Mouse (Mus musculus) cerebellum, postnatal 25 days (tissue): ENCODE data around the gene Gemin5.
"Not testable (repeated sequence)": the region's sequence is repeated elsewhere in the genome, so short reads cannot be mapped to it uniquely, and the experiment has no call there.

ENCODE experiments used
- DNase-seq, 2 experiments: peaks; one replicate each; pipeline ENCODE4 v3.0.0; 2021; ENCODE audit warnings: mixed read lengths in 2 of 2

Gemin5 gene

DNA sequence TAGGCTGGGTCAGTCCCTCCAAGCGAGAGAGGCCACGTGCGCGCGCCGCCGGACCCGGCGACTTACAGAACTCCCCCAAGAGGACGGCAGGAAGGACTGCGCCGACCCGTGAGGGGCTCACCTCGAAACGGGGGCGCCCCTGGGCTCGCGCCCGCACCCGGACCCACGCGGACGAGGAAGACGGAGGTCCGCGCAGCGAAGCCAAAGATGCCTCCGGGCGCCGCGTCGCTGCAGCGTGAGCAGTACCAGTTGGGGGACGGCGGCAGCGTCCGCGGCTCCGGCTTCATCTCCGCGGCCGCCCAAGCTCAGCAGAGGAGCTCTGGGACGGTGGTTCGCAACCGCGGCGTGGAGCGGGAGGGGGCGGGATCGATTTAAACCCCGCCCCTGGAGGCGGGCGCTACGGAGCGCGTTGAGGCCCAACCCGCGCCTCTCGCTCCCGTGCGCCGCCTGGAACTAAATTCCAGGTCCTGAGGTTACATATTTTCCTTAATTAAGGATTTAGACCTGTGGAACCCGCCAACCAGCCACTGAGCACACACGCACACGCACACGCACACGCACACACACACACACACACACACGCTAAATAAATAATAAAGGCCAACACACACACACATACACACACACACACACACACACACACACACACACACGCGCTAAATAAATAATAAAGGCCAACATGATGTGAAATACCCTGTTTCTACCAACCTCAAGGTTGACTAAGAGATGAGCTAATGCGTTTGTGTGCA, at the start of gene Gemin5:
Gene Gemin5, minus strand, starts transcription at position 373 of the 749 bp plus-strand sequence.
- peak; percentile 91 to 94 for DNase-seq

GRCm38 (mm10) chr11:58216823-58217222, 48.5 kb upstream of the Gemin5 start:
- no peak for DNase-seq

DNA sequence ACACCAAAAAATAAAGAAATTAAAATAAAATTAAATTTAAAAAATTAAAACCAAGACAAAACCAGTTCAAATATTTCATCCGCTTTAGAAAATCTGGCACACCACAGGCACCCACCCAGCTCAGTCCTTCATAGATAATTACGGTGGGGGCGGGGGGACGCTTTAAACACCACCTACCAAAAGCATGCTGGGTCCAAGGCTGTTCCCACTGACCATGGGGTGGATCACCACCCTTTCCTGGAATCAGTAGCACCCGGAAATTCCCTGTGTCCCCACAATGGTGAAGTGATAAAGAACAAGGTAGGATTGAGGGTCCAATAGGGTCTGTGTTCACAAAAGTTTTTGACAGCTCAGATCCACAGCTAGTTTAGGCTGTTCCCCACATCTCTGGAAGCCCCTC, 47.5 kb upstream of the Gemin5 start:
- DNase-seq = no peak

DNA sequence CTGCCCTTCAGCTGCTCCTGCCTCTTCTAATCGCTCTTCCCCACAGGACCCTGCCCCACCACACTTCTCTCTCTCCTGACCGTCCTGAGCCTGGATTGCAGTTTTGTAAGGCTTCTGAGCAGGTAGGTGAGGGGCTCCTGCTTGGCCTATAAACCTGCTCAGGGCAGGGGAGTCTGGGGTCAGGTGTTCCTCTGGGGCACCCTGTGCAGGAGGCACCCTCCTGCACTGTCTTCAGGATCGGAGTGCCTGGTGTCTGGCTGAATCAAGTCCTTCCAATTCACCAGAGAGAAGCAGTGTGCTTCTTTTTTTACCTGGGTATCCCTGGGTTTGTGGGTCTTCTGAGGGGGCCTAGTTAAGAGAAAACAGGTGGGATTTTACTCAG, 46.7 kb upstream of the Gemin5 start:
- not testable (repeated sequence) for DNase-seq

DNA sequence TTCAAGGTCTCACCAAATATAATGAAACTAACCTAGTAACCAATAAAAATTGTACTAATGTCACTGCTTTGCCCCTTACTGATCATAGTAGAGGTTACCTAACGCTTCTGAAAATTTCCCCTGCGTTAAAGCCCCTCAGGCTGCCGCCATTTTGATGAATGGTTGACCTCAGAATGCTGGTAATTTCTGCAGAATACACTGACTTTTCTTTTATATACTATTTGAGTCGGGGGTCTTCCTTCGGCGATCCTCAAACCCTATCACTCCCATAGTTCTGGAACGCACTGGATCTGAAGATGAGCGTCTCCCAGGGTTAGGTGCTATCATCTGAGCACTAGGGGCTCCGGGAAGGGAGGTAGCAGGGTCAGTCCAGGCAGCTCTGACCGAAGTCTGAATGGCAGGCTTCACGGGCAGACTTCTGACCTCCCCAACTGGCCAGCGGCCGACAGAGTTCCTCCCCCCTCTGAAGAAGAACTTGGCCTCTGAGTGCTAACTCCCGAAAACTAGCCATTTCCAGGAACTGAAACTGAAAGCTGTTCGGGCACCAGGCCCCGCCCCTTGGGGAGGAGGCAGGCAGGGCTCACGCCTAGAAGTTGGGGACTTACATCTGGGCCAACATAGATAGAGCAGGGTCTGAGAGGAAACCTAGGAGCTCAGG, 46.2 kb upstream of the Gemin5 start:
- DNase-seq = peak in 1 of 2 experiments; percentile 30

DNA sequence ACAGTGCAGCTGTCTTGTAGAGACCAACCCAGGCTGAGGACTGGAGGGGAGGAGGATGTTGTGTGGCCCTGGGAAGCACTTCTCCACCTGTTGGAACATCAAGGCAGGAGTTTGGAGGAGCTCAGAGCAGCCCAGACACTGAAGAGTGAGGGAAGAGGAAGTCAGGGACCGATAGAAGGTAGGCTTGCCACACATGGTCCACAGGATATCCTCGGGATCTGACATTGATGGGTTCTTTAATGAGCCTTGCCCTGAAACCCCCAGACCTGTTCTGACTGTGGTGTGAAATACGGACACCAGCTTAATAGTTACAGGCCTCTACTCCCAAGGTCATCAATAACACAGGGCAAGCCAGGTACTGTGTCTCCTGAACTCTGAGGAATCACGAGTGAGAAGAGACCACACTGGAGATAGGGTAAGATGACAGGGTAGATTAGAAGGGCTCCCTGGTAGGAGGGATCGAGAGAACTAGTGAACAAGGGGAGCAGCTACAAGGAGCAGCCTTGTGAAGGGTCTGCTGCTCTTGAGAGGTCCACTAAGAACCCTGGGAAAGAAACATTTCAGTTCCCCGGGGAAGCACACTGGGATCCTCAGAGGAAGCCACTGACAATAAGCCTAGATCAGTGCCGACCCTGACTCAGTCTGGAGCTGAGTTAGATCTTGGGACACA, 45.5 kb upstream of the Gemin5 start:
- DNase-seq = no peak

GRCm38 (mm10) chr11:58211682-58212067, 43.3 kb upstream of the Gemin5 start:
- DNase-seq = no peak

DNA sequence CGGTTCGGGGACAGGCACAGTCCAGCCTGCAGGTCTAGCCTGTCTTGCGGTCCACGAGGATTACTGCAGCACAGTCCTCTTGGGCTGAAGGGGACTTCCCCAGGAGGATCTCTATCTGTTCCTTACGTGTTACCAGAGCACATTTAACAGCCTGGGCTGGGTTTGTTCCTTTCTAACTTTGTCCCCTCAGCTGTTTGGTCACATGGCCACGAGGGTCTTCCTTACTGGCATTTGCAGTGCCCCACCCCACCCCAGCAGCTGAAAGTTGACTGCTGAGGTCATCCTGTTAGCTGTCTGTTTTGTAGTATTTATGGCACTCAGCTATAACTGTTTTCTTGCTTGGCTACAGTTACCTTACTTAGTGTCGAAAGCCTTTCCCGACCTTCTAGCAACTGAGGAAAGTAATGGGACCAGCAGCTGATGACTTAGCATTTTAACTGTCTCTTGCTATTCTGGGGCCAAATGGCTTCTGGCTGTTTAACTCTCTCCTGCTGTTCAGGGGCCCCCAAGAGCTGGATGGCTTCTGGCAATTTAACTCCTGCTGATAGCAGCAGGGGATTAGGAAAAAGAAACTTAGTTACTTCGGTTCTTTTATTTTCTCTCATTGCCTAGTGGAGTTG, 42.8 kb upstream of the Gemin5 start:
- no peak for DNase-seq

- no peak for DNase-seq
These were observed 42.1 kb upstream of the Gemin5 start for GRCm38 (mm10) chr11:58210321-58210886.

DNA sequence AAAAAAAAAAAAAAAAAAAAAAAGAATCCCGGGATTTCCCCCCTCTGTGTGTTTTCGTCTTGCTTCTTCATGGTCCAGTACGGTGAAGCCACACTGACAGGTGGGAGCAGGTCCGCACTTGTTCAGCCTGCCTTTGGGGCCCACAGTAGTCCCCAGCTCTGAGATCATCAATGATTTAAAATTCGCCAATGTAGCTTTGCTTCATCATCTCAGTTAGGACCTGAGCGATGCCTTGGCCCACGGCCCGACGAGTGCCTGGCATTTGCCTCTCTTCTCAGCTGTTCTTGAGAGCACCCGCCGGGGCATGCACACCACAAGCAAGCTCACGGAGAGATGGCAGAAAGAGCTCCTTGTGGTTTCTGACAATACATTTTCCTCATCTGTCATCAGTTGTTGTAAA, 32.7 kb upstream of the Gemin5 start:
- peak; percentile 27 to 49 for DNase-seq

- no peak for DNase-seq
These were observed 31.9 kb upstream of the Gemin5 start for GRCm38 (mm10) chr11:58200226-58200625.

DNA sequence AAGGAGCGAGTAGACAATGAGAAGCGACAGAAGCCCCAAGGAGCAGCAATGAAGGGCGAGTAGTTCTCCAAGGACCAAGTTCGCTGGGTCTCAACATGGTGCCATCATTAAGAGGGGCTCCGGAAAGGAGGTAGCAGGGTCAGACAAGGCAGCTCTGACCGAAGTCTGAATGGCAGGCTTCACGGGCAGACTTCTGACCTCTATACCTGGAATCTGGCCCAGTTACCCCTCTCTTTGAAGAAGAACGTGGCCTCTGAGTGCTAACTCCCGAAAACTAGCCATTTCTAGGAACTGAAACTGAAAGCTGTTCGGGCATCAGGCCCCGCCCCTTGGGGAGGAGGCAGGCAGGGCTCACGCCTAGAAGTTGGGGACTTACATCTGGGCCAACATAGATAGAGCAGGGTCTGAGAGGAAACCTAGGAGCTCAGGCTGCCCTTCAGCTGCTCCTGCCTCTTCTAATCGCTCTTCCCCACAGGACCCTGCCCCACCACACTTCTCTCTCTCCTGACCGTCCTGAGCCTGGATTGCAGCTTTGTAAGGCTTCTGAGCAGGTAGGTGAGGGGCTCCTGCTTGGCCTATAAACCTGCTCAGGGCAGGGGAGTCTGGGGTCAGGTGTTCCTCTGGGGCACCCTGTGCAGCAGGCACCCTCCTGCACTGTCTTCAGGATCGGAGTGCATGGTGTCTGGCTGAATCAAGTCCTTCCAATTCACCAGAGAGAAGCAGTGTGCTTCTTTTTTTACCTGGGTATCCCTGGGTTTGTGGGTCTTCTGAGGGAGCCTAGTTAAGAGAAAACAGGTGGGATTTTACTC, 31.1 kb upstream of the Gemin5 start, which contains the start of the genes Igtp and Irgm2:
Gene Igtp, plus strand, starts transcription at position 328 of the 809 bp plus-strand sequence.
Gene Irgm2, plus strand, starts transcription at position 390 of the 809 bp plus-strand sequence.
- DNase-seq = peak; percentile 16 to 50

DNA sequence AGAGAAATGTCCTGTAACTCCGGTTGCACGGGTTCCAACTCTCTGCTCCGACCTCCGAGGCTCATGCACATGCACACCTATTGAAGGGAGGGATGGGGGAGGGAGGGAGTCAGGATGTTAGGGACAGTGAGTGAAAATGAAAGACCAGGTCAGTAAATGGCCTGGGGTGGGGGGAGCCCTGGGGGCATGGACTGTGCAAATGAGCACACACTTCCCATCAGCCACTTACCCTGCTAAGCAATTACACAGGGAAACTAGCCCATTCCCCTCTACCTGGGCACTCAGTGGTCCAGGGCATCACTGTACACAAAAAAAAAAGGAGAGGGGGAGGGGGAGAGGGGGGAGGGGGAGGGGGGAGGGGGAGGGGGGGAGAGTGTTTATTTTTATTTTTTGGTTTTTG, 30.3 kb upstream of the Gemin5 start:
- DNase-seq = no peak

GRCm38 (mm10) chr11:58193860-58194520, 25.7 kb upstream of the Gemin5 start:
- DNase-seq = no peak

DNA sequence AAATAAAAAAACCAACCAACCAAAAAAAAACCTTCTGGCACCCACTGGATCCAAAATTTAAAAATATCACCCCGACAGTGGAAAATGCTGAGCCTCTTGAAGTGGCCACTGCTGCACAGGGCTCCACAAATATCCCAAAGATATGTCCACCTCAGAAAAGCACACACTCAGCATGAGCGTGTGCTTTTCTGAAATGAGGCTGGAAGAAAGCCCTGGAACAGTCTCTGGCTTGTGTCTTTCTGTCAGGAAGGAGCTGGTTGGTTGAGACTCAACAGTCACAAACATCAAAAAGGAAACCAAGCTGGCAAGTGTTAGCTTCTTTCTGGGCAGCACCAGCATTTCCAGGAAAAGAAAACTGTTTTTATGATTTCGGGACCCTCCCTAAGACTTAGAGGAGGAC, 25.0 kb upstream of the Gemin5 start:
- peak; percentile 11 to 18 for DNase-seq

GRCm38 (mm10) chr11:58189675-58190074, 21.3 kb upstream of the Gemin5 start:
- DNase-seq = no peak

GRCm38 (mm10) chr11:58183579-58183978, 15.2 kb upstream of the Gemin5 start:
- DNase-seq = no peak

DNA sequence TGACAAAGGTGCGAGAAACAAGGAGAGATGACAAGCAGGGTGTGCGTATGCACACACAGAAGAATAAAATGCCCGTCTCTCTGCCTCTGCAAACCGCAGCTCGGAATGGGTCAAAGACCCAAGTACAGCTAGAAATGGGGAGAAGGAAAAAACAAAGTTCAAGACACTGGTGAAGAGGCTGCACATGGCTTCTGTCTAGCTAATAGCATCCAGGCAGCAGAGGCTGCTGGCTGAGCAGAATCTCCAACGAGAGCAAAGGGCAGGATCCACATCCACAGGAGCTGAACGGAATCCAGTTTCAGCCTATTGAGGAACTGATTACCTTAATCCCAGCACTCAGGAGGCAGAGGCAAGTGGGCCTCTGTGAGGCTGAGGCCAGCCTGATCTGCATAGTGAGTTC, 12.4 kb upstream of the Gemin5 start:
- DNase-seq = no peak

DNA sequence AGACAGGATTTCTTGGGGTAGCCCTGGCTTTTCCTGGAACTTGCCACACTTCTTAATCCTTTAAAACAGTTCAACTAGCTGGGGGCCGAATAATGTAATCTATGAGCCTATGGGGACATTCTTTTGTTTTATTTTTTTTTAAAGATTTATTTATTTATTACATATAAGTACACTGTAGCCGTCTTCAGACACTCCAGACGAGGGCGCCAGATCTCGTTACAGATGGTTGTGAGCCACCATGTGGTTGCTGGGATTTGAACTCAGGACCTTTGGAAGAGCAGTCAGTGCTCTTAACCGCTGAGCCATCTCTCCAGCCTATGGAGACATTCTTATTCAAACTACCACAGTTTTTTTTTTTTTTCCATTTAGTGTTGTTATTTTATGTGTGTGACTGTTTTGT, 11.6 kb upstream of the Gemin5 start:
- DNase-seq = not testable (repeated sequence)

- DNase-seq = peak; percentile 66 to 82
These were observed 11.2 kb upstream of the Gemin5 start for GRCm38 (mm10) chr11:58179563-58179962.

DNA sequence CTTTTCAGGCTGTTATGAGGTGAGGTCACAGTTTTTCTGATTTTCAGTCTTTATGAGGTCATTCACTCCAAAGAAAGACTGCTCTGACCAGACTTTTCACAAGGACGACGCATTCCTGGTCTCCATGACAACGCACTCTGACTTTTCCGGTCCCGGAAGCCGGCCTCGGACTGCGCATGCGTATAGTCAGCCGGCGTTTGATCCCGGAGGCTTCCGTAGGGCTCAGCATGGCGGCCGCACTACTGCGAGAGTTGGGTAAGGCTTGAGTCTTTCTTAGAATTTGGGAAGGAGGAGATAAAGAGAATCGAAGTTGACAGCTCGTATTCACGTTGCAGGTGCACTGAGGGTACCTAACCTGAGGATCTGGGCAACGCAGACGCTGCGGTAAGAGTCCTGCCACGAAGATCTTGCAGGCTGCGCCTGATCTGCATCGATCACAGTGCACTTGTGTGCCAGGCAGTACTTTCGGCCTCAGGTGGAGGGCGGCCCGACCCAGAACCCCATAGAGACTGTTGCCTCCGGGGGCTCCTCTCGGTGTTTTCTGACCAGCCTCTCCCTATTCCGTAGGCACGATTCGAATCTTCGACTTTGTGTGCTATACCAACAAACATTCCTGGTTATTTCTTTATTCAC, 3.2 kb upstream of the Gemin5 start, which contains the start of gene Mrpl22:
Gene Mrpl22, plus strand, starts transcription at position 203 of the 633 bp plus-strand sequence.
- DNase-seq = peak; percentile 98
